Mouse (Mus musculus): ENCODE measurements around the gene Mapkapk5. TPM values are rescaled to one million over a fixed set of nuclear protein-coding genes. Genes with fewer than 3 reads are reported as not detected.

Gene Mapkapk5
- polyA plus RNA-seq, 1 experiment, result 75.2 TPM

GRCm38 (mm10) chr5:121583765-121584501, 38.2 kb upstream of the Mapkapk5 start:
- H3K9ac ChIP-seq (ENCODE audit: low read depth, poor library complexity, severe bottlenecking), result 0 out of 2 replicates have a peak overlapping the region, but pooled peaks have one; percentile 18
- peak overlapping the region; percentile 89 for H3K27ac ChIP-seq (ENCODE audit: insufficient read depth, low read length)

GRCm38 (mm10) chr5:121581945-121582344, 36.2 kb upstream of the Mapkapk5 start:
- H3K9me3 ChIP-seq (replicated peaks; ENCODE audit: control insufficient read depth, insufficient read depth, low read length, poor library complexity, severe bottlenecking), result no peaks in the 10 kb centered on the region
- H3K27ac ChIP-seq (ENCODE audit: insufficient read depth, low read length), result peak overlapping the region; percentile 22; the same call in 1 of the 2 replicates
- peaks cover 6% of the 10 kb centered on the region for H3K4me1 ChIP-seq (ENCODE audit: control insufficient read depth, insufficient read depth, low read length)
- no peak overlapping the region for H3K9ac ChIP-seq (ENCODE audit: low read depth, poor library complexity, severe bottlenecking)
- no peaks in the 10 kb centered on the region for H3K27me3 ChIP-seq (ENCODE audit: control insufficient read depth, insufficient read depth, low read length, poor library complexity, severe bottlenecking)
- TF ChIP-seq EP300 (IDR thresholded peaks at IDR 0.05; ENCODE audit: insufficient read depth, low read depth, low read length), result no peak
- TF ChIP-seq CTCF (IDR thresholded peaks at IDR 0.05; ENCODE audit: low read depth, low read length), result no peak
- TF ChIP-seq POLR2A (IDR thresholded peaks at IDR 0.05; ENCODE audit: insufficient read depth, low read length), result no peak
- H3K4me3 ChIP-seq (ENCODE audit: low read depth, low read length), result no peak overlapping the region
- H3K36me3 ChIP-seq (ENCODE audit: control insufficient read depth, insufficient read depth, low read length, poor library complexity, severe bottlenecking), result peaks cover 10% of the 10 kb centered on the region

More at GRCm38 (mm10) chr5:121583765-121584501, 38.2 kb upstream of the Mapkapk5 start:
- Histone ChIP-seq H3K4me3 (ENCODE audit: low read depth, low read length) (0 out of 2 replicates have a peak overlapping the region, but pooled peaks have one; percentile 3), H3K9me3 (replicated peaks; ENCODE audit: control insufficient read depth, insufficient read depth, low read length, poor library complexity, severe bottlenecking) (no peaks in the 10 kb centered on the region), H3K4me1 (ENCODE audit: control insufficient read depth, insufficient read depth, low read length) (peaks cover 7% of the 10 kb centered on the region), H3K36me3 (ENCODE audit: control insufficient read depth, insufficient read depth, low read length, poor library complexity, severe bottlenecking) (peaks cover 3% of the 10 kb centered on the region; the same call in 1 of the 2 replicates), H3K27me3 (ENCODE audit: control insufficient read depth, insufficient read depth, low read length, poor library complexity, severe bottlenecking) (no peaks in the 10 kb centered on the region)
- peak; percentile 79 for TF ChIP-seq CTCF (IDR thresholded peaks at IDR 0.05; ENCODE audit: low read depth, low read length)
- no peak for TF ChIP-seq POLR2A (IDR thresholded peaks at IDR 0.05; ENCODE audit: insufficient read depth, low read length)
- TF ChIP-seq EP300 (IDR thresholded peaks at IDR 0.05; ENCODE audit: insufficient read depth, low read depth, low read length), result peak; percentile 65; the same call in 1 of the 2 replicates

- Histone ChIP-seq H3K36me3 (ENCODE audit: control insufficient read depth, insufficient read depth, low read length, poor library complexity, severe bottlenecking) (peaks cover 13% of the 10 kb centered on the region), H3K27ac (ENCODE audit: insufficient read depth, low read length) (no peak overlapping the region), H3K4me3 (ENCODE audit: low read depth, low read length) (no peak overlapping the region), H3K9me3 (replicated peaks; ENCODE audit: control insufficient read depth, insufficient read depth, low read length, poor library complexity, severe bottlenecking) (no peaks in the 10 kb centered on the region), H3K27me3 (ENCODE audit: control insufficient read depth, insufficient read depth, low read length, poor library complexity, severe bottlenecking) (no peaks in the 10 kb centered on the region), H3K4me1 (ENCODE audit: control insufficient read depth, insufficient read depth, low read length) (no peaks in the 10 kb centered on the region), H3K9ac (ENCODE audit: low read depth, poor library complexity, severe bottlenecking) (no peak overlapping the region)
- TF ChIP-seq EP300 (IDR thresholded peaks at IDR 0.05; ENCODE audit: insufficient read depth, low read depth, low read length), result no peak
- TF ChIP-seq CTCF (IDR thresholded peaks at IDR 0.05; ENCODE audit: low read depth, low read length), result no peak
- no peak for TF ChIP-seq POLR2A (IDR thresholded peaks at IDR 0.05; ENCODE audit: insufficient read depth, low read length)
Observed at GRCm38 (mm10) chr5:121576927-121577488, 31.3 kb upstream of the Mapkapk5 start.

- Histone ChIP-seq H3K27me3 (ENCODE audit: control insufficient read depth, insufficient read depth, low read length, poor library complexity, severe bottlenecking) (no peaks in the 10 kb centered on the region), H3K9me3 (replicated peaks; ENCODE audit: control insufficient read depth, insufficient read depth, low read length, poor library complexity, severe bottlenecking) (no peaks in the 10 kb centered on the region), H3K36me3 (ENCODE audit: control insufficient read depth, insufficient read depth, low read length, poor library complexity, severe bottlenecking) (peaks cover 13% of the 10 kb centered on the region), H3K27ac (ENCODE audit: insufficient read depth, low read length) (no peak overlapping the region), H3K4me1 (ENCODE audit: control insufficient read depth, insufficient read depth, low read length) (no peaks in the 10 kb centered on the region), H3K9ac (ENCODE audit: low read depth, poor library complexity, severe bottlenecking) (no peak overlapping the region), H3K4me3 (ENCODE audit: low read depth, low read length) (no peak overlapping the region)
- TF ChIP-seq CTCF (IDR thresholded peaks at IDR 0.05; ENCODE audit: low read depth, low read length), result no peak
Observed at GRCm38 (mm10) chr5:121575867-121576266, 30.2 kb upstream of the Mapkapk5 start.

- no peaks in the 10 kb centered on the region for H3K27me3 ChIP-seq (ENCODE audit: control insufficient read depth, insufficient read depth, low read length, poor library complexity, severe bottlenecking)
- H3K36me3 ChIP-seq (ENCODE audit: control insufficient read depth, insufficient read depth, low read length, poor library complexity, severe bottlenecking), result peaks cover 18% of the 10 kb centered on the region
- H3K9ac ChIP-seq (ENCODE audit: low read depth, poor library complexity, severe bottlenecking), result no peak overlapping the region
- no peaks in the 10 kb centered on the region for H3K9me3 ChIP-seq (replicated peaks; ENCODE audit: control insufficient read depth, insufficient read depth, low read length, poor library complexity, severe bottlenecking)
- H3K27ac ChIP-seq (ENCODE audit: insufficient read depth, low read length), result no peak overlapping the region
- H3K4me1 ChIP-seq (ENCODE audit: control insufficient read depth, insufficient read depth, low read length), result no peaks in the 10 kb centered on the region
- no peak overlapping the region for H3K4me3 ChIP-seq (ENCODE audit: low read depth, low read length)
- no peak for TF ChIP-seq CTCF (IDR thresholded peaks at IDR 0.05; ENCODE audit: low read depth, low read length)
Observed at GRCm38 (mm10) chr5:121574145-121574544, 28.4 kb upstream of the Mapkapk5 start.

- no peaks in the 10 kb centered on the region for H3K4me1 ChIP-seq (ENCODE audit: control insufficient read depth, insufficient read depth, low read length)
- H3K36me3 ChIP-seq (ENCODE audit: control insufficient read depth, insufficient read depth, low read length, poor library complexity, severe bottlenecking), result peaks cover 11% of the 10 kb centered on the region
- H3K4me3 ChIP-seq (ENCODE audit: low read depth, low read length), result no peak overlapping the region
- H3K9me3 ChIP-seq (replicated peaks; ENCODE audit: control insufficient read depth, insufficient read depth, low read length, poor library complexity, severe bottlenecking), result no peaks in the 10 kb centered on the region
- no peaks in the 10 kb centered on the region for H3K27me3 ChIP-seq (ENCODE audit: control insufficient read depth, insufficient read depth, low read length, poor library complexity, severe bottlenecking)
- H3K27ac ChIP-seq (ENCODE audit: insufficient read depth, low read length), result no peak overlapping the region
- H3K9ac ChIP-seq (ENCODE audit: low read depth, poor library complexity, severe bottlenecking), result no peak overlapping the region
- no peak for TF ChIP-seq CTCF (IDR thresholded peaks at IDR 0.05; ENCODE audit: low read depth, low read length)
- TF ChIP-seq EP300 (IDR thresholded peaks at IDR 0.05; ENCODE audit: insufficient read depth, low read depth, low read length), result no peak
- TF ChIP-seq POLR2A (IDR thresholded peaks at IDR 0.05; ENCODE audit: insufficient read depth, low read length), result no peak
Observed at GRCm38 (mm10) chr5:121570787-121571186, 25.1 kb upstream of the Mapkapk5 start.

Data from ES-Bruce4 (cell line).